Mouse (Mus musculus): ENCODE data around the gene Abhd15.

The Abhd15 gene

DNA sequence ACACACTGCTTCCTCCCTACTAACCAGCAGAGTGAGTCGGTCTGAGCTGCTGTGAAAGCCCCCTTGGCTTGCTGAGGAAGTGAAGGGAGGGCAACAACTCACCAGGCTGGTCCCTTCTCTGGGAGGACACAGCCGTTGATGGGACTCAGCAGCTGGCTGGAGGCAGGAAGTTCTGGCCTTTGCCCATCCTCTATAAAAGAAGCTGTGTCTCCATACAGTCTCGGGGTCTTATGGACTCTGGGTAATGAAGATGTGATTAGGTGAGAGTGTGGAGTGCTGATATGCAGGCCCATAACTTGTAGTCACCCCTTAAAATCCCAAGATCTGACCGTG lies 20.6 kb upstream of the Abhd15 start:
- no peak for DNase-seq

DNA sequence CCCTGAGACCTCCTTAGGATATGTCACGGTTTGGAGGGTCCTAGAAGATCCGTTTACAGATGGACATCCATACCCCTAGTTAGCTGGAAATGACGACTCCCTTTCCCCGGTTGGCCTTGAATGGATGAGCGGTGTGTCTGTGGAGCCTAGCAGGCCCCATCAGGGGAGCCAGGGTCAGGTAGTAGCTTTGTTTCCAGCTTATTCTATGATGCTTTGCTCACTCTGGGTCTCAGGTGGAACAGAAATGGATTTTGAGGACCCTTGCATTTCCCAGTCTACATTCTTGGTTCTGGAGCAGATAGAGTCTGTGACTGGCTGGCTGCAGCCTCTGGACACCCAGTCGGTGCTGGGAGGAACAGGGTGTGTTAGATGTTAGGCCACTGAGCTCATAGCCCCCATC lies 20.1 kb upstream of the Abhd15 start:
- DNase-seq = peak; percentile 52

GRCm38 (mm10) chr11:77495507-77495906 lies 19.4 kb upstream of the Abhd15 start:
- DNase-seq = peak; percentile 43

DNA sequence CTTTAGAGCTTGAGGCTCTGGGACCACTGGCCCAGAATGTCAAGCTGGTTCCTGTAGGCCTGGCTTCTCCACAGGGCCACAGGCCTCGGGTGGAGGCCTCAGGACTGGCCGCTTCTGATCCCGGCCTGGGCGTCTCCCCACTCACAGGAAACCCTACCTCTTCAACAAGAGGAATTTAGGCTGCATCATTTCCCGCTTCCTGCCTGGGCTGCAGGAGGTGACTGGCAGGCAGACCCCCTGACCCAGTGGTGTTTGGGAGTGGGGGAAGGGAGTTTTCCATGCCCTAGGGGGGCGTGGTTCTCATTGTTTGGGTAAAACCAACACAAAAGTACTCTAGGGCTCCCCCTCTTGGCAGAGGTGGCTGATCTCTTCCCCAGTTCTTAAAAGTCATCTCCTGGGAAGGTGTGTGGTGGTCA lies 17.6 kb upstream of the Abhd15 start:
- peak; percentile 77 for DNase-seq

- no peak for DNase-seq
Observed at GRCm38 (mm10) chr11:77497851-77498250, 17.1 kb upstream of the Abhd15 start.

DNA sequence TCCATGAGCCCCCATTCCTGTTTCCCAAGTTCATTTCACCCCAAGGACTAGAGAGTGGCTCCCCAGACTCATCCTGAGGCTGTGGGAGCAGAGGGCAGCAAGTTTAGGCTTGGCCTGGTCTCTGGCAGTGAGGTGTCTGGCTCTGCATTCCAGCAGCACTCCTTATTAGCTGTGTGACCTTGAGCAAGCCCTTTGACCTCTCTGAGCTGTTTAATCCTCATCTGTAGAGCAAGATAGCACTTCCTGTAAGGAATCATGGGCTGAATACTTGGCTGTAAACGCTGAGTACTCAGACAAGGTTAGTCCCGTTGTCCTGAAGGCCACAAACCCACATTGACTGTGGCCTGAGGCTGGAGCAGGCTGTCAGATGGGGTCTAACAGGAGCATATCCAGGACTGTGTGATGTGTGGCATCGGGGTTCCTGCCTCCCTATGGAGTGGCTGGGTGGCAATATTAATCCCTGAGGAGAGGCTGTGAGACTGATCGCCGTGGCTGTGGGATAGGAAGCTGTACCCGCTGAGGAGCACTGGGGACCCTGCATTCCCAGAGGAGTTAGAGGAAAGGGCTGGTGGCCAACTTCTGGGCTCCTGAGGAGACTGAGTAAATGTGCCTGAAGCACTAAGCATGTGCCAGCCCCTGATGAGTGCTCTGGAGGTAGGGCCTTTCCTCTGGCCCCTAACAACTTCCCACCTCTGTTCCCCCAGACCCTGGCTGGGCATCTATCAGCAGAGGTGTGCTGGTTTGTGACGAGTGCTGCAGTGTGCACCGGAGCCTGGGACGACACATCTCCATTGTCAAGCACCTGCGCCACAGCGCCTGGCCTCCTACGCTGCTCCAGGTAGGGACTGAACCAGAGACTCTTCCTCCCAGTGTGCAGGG lies 16.4 kb upstream of the Abhd15 start:
- DNase-seq = peak; percentile 59

DNA sequence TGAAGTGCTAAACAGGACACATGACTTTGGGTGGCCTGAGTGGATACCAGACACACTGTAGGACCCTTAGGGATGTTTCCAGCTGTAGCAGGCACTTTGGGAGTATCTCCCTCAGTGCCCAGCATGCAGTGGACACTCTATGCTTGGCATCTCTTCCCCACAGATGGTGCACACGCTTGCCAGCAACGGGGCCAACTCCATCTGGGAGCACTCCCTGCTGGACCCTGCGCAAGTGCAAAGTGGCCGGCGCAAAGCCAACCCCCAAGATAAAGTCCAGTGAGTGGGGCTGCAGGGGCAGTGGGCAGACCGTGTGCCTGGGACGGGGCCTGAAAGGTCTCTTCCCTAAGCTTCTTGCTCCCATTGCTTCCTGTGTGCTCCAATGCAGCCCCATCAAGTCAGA lies 15.6 kb upstream of the Abhd15 start:
- DNase-seq = peak; percentile 89

DNA sequence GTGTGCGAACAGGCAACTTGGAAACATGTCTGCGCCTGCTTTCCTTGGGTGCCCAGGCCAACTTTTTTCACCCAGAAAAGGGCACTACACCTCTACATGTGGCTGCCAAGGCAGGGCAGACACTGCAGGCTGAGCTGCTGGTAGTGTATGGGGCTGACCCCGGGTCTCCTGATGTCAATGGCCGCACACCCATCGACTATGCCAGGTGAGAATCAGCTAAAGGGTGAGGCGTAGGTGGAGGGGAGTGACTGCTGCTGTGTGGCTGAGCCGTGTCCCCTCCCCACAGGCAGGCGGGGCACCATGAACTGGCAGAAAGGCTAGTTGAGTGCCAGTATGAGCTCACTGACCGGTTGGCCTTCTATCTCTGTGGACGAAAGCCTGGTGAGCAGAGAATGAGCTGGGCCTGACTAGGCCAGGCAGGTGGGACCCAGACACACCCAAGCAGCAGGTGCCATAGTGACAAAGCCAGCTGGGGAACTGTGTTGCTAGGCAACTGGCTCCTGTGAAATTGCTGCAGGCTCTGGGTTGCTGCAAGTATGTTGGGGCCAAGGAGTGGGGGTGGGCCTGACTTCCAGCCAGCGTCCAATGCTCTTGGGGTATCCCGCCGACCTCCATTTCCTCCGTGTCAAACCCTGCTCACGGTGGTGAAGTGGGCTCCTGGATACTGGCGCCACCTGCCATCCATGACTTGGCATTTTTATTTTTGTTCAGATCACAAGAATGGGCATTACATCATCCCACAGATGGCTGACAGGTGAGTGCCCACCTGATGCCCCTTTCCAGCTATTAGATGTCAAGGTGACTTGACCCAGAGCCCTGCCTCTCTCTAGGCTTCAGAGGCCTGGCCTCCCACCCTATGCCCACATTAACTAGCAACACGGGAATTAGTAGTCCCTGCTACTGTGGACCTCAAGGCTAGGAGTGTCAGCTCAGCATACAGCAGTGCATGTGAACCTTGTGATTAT lies 14.3 kb upstream of the Abhd15 start:
- DNase-seq = peak; percentile 67

GRCm38 (mm10) chr11:77501392-77501791 lies 13.5 kb upstream of the Abhd15 start:
- DNase-seq = peak; percentile 90

- peak; percentile 53 for DNase-seq
Observed at GRCm38 (mm10) chr11:77501971-77502370, 12.9 kb upstream of the Abhd15 start.

GRCm38 (mm10) chr11:77502481-77502880 lies 12.4 kb upstream of the Abhd15 start:
- no peak for DNase-seq

DNA sequence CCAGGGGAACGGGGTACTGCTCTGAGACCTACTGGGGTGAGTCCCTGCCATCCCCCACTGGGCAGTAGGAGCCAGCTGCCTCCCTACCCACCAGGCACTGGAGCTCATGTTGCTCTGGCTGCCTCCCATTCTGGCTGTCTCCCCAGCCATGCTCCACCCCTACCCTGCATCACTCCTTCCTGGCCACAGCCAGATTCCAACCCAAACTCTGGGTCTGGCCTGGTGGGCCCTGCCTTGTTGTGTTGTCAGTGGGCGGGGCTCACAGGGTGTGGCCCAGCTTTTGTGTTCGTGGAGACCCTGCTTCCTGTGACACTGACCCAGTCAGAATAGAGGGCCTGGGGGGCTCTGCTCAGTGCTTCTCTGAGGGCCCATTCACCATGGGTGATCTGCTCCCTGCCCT lies 11.4 kb upstream of the Abhd15 start:
- DNase-seq = peak; percentile 16

DNA sequence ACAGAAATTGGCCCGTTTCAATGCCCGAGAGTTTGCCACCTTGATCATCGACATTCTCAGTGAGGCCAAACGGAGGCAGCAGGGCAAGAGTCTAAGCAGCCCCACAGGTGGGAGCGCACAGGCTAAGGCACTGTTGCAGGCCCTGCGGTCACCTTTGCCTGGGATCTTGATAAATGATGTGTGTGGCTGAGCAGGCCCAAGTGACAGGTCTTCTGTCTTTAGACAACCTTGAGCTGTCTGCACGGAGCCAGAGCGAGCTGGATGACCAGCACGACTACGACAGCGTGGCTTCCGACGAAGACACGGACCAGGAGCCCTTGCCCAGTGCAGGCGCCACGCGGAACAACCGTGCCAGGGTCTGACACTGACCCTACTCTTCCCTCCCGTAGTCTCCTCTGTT lies 10.5 kb upstream of the Abhd15 start:
- DNase-seq = peak; percentile 30

- peak; percentile 25 for DNase-seq
Observed at GRCm38 (mm10) chr11:77505291-77505980, 9.5 kb upstream of the Abhd15 start.

- DNase-seq = peak; percentile 41
Observed at GRCm38 (mm10) chr11:77506273-77506672, 8.6 kb upstream of the Abhd15 start.

DNA sequence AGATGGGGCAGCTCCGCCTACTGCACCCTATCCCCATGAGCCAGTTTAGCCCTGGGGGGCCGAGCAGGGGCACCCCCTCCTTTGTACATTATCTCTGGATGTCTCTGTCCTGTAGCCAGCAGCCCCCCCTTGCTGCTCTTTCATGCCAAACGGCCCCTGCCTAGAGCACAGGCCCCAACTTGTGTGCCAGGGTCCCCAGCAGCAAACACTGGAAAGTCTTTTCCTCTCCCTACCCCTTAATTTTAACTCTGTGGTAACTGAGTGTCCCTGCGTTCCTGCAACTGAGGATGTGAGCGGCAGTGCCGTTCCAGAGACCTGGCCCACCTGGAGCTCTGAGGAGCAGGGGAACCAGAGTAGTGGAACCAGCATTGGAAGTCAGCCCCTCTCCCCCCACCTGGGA lies 8.0 kb upstream of the Abhd15 start:
- DNase-seq = peak; percentile 42

- peak; percentile 30 for DNase-seq
Observed at GRCm38 (mm10) chr11:77507426-77507825, 7.5 kb upstream of the Abhd15 start.

DNA sequence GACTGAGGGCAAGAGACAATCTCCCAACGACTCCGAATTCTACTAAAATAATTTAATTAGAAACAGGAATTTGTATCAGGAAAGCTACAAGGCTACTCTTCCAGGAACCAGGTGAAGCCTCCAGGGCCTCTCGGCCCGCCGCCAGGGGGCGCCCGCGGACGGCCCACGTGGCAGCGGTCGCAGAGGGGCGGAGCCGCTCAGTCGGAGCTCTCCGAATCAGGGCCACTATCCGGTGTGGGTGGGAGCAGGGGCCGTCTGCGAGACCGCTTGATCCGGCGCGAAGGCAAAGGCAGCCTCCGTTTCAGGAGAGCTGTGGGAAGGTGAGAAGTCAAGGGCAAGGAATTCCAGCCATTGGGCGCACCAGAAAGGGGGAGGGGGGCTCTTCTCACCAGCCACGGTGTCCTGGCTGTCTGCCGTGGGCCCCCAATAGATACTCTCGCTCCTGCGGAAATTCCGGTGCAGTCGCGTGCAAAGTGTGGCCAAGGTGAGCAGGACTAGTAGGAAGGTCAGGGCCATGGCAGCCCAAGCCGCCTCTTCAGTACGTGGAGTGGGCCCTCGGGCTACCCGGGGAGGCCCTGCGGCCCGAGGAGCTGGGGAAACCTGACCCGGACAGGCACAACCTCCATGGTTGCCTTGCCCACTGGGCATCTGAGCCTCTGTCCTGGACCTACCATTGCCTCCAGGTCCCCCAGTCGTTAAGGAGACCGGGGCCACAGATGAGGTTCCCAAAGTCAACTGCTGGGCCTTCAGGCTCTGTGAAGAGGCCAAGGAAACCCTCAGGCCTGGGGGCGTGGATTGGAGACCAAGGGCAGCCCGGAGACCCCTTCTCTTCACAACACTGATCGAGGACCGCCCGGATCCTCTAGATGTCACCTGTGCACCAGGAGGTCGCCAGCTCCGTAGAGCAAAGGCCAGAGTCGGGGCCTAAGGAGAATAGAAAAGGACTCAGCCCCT lies 6.6 kb upstream of the Abhd15 start:
- peak; percentile 79 for DNase-seq

GRCm38 (mm10) chr11:77511336-77511735 lies 3.6 kb upstream of the Abhd15 start:
- DNase-seq = no peak

DNA sequence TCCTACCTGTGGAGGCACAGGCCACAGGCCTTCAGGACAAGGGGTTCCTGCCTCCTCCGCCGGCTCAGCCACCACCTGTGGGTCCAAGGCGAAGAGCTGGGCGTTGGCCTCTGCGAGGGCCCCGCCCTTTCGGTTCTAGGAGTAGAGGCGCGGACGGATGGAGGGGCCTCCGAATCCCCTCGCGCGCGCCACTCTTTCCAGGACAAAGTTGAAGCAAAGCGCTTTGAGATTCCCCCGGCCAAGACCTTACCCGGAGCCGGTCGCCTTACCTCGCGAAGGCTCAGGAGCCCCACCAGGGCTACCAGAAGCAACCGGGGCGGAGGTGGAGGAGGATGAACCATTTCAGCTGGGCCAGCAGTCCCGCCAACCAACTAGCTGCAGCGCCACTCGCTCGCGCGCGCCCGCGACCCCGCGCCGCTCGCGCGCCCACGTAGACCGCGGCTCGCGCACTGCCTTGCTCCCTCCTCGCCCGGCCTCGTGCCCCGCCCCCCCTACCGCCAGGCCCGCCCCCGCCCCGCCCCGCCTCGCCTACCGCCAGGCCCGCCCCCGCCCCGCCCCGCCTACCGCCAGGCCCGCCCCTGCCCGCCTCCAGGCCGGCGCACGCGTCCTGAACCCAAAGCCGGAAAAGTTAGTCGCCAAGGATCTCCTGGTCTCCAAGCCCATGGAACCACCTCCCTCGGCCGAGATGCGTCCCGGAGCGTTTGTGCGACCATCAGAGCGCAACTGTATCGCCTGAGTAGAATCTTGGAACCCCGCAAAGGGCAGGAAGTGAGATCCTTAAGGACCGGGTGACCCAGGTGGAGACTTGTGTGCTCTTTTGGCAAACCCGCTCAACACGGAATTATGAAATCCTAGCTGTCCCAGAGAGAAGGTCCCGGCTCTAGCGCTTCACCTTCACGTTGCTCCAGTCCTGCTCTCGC lies 1.8 kb upstream of the Abhd15 start:
- peak; percentile 76 for DNase-seq

- DNase-seq = peak; percentile 33
Observed at GRCm38 (mm10) chr11:77513811-77514170, 1.1 kb upstream of the Abhd15 start.
